Comparison of ENCODE assay signal across 27 mouse cellular contexts in genomic region chr10:13833066-13833566, GRCm38 (mm10). TPM values are rescaled to one million over a fixed set of nuclear protein-coding genes. Genes with fewer than 3 reads are reported as not detected.
DNase-seq lines count a peak whose midpoint lies in the region; ATAC-seq and TF ChIP-seq lines count a peak whose summit lies in the region.
"Had no signal": no experiment of that assay in that cellular context is flagged by ENCODE, and none has a peak within 500 bp of the region (broad histone marks: within the 10 kb centered on the region; RNA-seq: fewer than 3 reads in every experiment).

No protein-coding gene starts in this region.

- no peak for TF ChIP-seq EP300 in heart, adult 2 months (IDR thresholded peaks at IDR 0.05; ENCODE audit: insufficient read depth, low read depth, low read length)

- TF ChIP-seq POLR2A in heart, adult 2 months (IDR thresholded peaks at IDR 0.05; ENCODE audit: insufficient read depth, low read depth, low read length), result no peak
- no peak for TF ChIP-seq POLR2A in bone marrow macrophage, adult 2 months (IDR thresholded peaks at IDR 0.05; ENCODE audit: borderline replicate concordance, low read depth, low read length)
- no peak for TF ChIP-seq POLR2A in olfactory bulb, adult 2 months (IDR thresholded peaks at IDR 0.05; ENCODE audit: insufficient read depth, low read depth, low read length)

- H3K79me2 ChIP-seq in heart, adult 2 months (replicated peaks; ENCODE audit: control insufficient read depth, insufficient read depth, low read length), result no peaks in the 10 kb centered on the region

- DNase-seq in cerebellum, adult 11-12 months, result peak; percentile 13
- no peak for DNase-seq in cerebellum, adult 9-10 months
- DNase-seq in heart, adult 2 months, result no peak
- no peak for DNase-seq in spleen, adult 12 weeks (ENCODE audit: low spot score)
- DNase-seq: adrenal gland, adult 8-10 months; cerebellum, adult 11 months; cerebellum, postnatal 25 days; kidney, adult 18-20 months; kidney, postnatal 36 days; midbrain, embryonic 14.5 days; right cerebral cortex, postnatal 4 days; thymus, adult 2 months; thymus, postnatal 36 days had no signal

- TF ChIP-seq CTCF in heart, adult 2 months (IDR thresholded peaks at IDR 0.05), result no peak
- no peak for TF ChIP-seq CTCF in bone marrow macrophage, adult 2 months (IDR thresholded peaks at IDR 0.05; ENCODE audit: low read depth, low read length)
- TF ChIP-seq CTCF in olfactory bulb, adult 2 months (IDR thresholded peaks at IDR 0.05; ENCODE audit: insufficient read depth, low read depth, low read length), result no peak

- intact Hi-C loops in heart, adult 2 months (cut with DNase I), result no loop called here

- no peaks in the 10 kb centered on the region for H3K36me3 ChIP-seq in heart, adult 2 months (ENCODE audit: control insufficient read depth, insufficient read depth, low read length)
- H3K36me3 ChIP-seq in heart, embryonic 11.5 days (ENCODE audit: control insufficient read depth, insufficient read depth, low read length), result no peaks in the 10 kb centered on the region
- no peaks in the 10 kb centered on the region for H3K36me3 ChIP-seq in hindbrain, embryonic 16.5 days (ENCODE audit: control insufficient read depth, insufficient read depth, low read length)
- H3K36me3 ChIP-seq: forebrain, embryonic 15.5 days; kidney, embryonic 15.5 days; limb, embryonic 12.5 days; lung, embryonic 15.5 days had no signal

- H3K9me3 ChIP-seq in heart, embryonic 11.5 days (replicated peaks; ENCODE audit: control insufficient read depth, low read length), result no peaks in the 10 kb centered on the region
- no peaks in the 10 kb centered on the region for H3K9me3 ChIP-seq in hindbrain, embryonic 16.5 days (ENCODE audit: control insufficient read depth, low read length)
- H3K9me3 ChIP-seq: forebrain, embryonic 10.5 days; forebrain, embryonic 15.5 days; heart, embryonic 13.5 days; kidney, embryonic 15.5 days; limb, embryonic 12.5 days; lung, embryonic 15.5 days; neural tube, embryonic 12.5 days had no signal

- peaks cover 5% of the 10 kb centered on the region for H3K4me1 ChIP-seq in heart, adult 2 months (ENCODE audit: control insufficient read depth, insufficient read depth, low read length)
- H3K4me1 ChIP-seq in heart, embryonic 11.5 days (ENCODE audit: control insufficient read depth, insufficient read depth, low read length), result no peaks in the 10 kb centered on the region
- peaks cover 32% of the 10 kb centered on the region for H3K4me1 ChIP-seq in bone marrow macrophage, adult 2 months (ENCODE audit: control insufficient read depth, insufficient read depth, low read length)
- H3K4me1 ChIP-seq in olfactory bulb, adult 2 months (ENCODE audit: control insufficient read depth, insufficient read depth, low read length), result peaks cover 14% of the 10 kb centered on the region
- H3K4me1 ChIP-seq in hindbrain, embryonic 16.5 days (ENCODE audit: control insufficient read depth, insufficient read depth, low read depth, low read length), result no peaks in the 10 kb centered on the region
- H3K4me1 ChIP-seq: forebrain, embryonic 10.5 days; forebrain, embryonic 15.5 days; limb, embryonic 12.5 days; lung, embryonic 15.5 days had no signal

- no peak for ATAC-seq in heart, embryonic 11.5 days (replicated peaks; ENCODE audit: insufficient number of reproducible peaks, low FRiP score, low TSS enrichment)
- no peak for ATAC-seq in hindbrain, embryonic 16.5 days
- ATAC-seq: forebrain, embryonic 15.5 days had no signal

- no peak overlapping the region for H3K4me2 ChIP-seq in heart, embryonic 11.5 days
- no peak overlapping the region for H3K4me2 ChIP-seq in hindbrain, embryonic 16.5 days (ENCODE audit: low read length)
- H3K4me2 ChIP-seq: forebrain, embryonic 15.5 days; heart, embryonic 13.5 days; hindbrain, embryonic 14.5 days; kidney, embryonic 15.5 days; limb, embryonic 12.5 days; lung, embryonic 15.5 days; neural tube, embryonic 12.5 days had no signal

- 80% methylated on average over 12 of the region's 12 CpGs for WGBS in heart, adult 2 months
- 86% methylated on average over 12 of the region's 12 CpGs for WGBS in heart, embryonic 11.5 days (ENCODE audit: insufficient replicate concordance)
- WGBS in olfactory bulb, adult 2 months, result 68% methylated on average over 12 of the region's 12 CpGs
- WGBS in hindbrain, embryonic 16.5 days, result 88% methylated on average over 12 of the region's 12 CpGs

- no peak overlapping the region for H3K4me3 ChIP-seq in heart, adult 2 months
- H3K4me3 ChIP-seq in heart, embryonic 11.5 days (ENCODE audit: low read depth, low read length), result no peak overlapping the region
- peak overlapping the region; percentile 16 for H3K4me3 ChIP-seq in bone marrow macrophage, adult 2 months (ENCODE audit: insufficient read depth, low read length)
- H3K4me3 ChIP-seq in olfactory bulb, adult 2 months (ENCODE audit: insufficient read depth, low read depth, low read length), result no peak overlapping the region
- H3K4me3 ChIP-seq in hindbrain, embryonic 16.5 days (ENCODE audit: low read length), result no peak overlapping the region
- H3K4me3 ChIP-seq: forebrain, embryonic 10.5 days; forebrain, embryonic 15.5 days; heart, embryonic 13.5 days; kidney, embryonic 15.5 days; layer of hippocampus, adult 2 months; left cerebral cortex, adult 2 months; limb, embryonic 12.5 days; lung, embryonic 15.5 days; neural tube, embryonic 12.5 days had no signal

- H3K27me3 ChIP-seq in heart, adult 2 months (ENCODE audit: control insufficient read depth, insufficient read depth, low read length), result no peaks in the 10 kb centered on the region
- no peaks in the 10 kb centered on the region for H3K27me3 ChIP-seq in heart, embryonic 11.5 days (ENCODE audit: control insufficient read depth, insufficient read depth, low read length)
- no peaks in the 10 kb centered on the region for H3K27me3 ChIP-seq in hindbrain, embryonic 16.5 days (replicated peaks; ENCODE audit: control insufficient read depth, insufficient read depth, low read length)
- H3K27me3 ChIP-seq: forebrain, embryonic 15.5 days; heart, embryonic 13.5 days; kidney, embryonic 15.5 days; limb, embryonic 12.5 days; lung, embryonic 15.5 days; neural tube, embryonic 12.5 days had no signal

- no peak overlapping the region for H3K9ac ChIP-seq in heart, adult 2 months (ENCODE audit: low read depth, low read length)
- no peak overlapping the region for H3K9ac ChIP-seq in heart, embryonic 11.5 days (ENCODE audit: low read depth, low read length)
- no peak overlapping the region for H3K9ac ChIP-seq in hindbrain, embryonic 16.5 days (ENCODE audit: low read depth, low read length)
- H3K9ac ChIP-seq: forebrain, embryonic 15.5 days; heart, embryonic 13.5 days; hindbrain, embryonic 14.5 days; kidney, embryonic 15.5 days; limb, embryonic 12.5 days; lung, embryonic 15.5 days; neural tube, embryonic 12.5 days had no signal

- peak overlapping the region; percentile 12; the same call in 1 of the 2 replicates for H3K27ac ChIP-seq in heart, adult 2 months
- H3K27ac ChIP-seq in heart, embryonic 11.5 days (ENCODE audit: low read depth, low read length), result no peak overlapping the region
- peak overlapping the region; percentile 33 for H3K27ac ChIP-seq in bone marrow macrophage, adult 2 months (ENCODE audit: insufficient read depth, low read depth, low read length)
- peak overlapping the region; percentile 89 for H3K27ac ChIP-seq in olfactory bulb, adult 2 months (ENCODE audit: insufficient read depth, low read depth, low read length)
- no peak overlapping the region for H3K27ac ChIP-seq in hindbrain, embryonic 16.5 days (ENCODE audit: low read depth, low read length)
- H3K27ac ChIP-seq: forebrain, embryonic 10.5 days; forebrain, embryonic 15.5 days; heart, embryonic 13.5 days; hindbrain, embryonic 14.5 days; kidney, embryonic 15.5 days; layer of hippocampus, adult 2 months; left cerebral cortex, adult 2 months; limb, embryonic 12.5 days; lung, embryonic 15.5 days; neural tube, embryonic 12.5 days had no signal

RNA-seq across cellular contexts. Expression of gene Aig1, which starts 35.7 kb away (rescaled TPM):
- 10 to 100 TPM; 54.5 to 62.8 TPM for total RNA-seq in heart, adult 2 months (2021)
- 71.0 and 120 TPM in 2 replicates for polyA plus RNA-seq in heart, adult 2 months (2012; rRNA removed)
- 38.3 and 41.7 TPM in 2 replicates for polyA plus RNA-seq in heart, embryonic 11.5 days (2014; fragmentation: Nextera tagmentation; extraction: Ambion mirVana)
- polyA plus RNA-seq in bone marrow macrophage, adult 2 months (2012; ENCODE audit: insufficient read depth, insufficient read length, missing spikeins), result 9.8 and 13.2 TPM in 2 replicates
- not detected in 2 replicates for polyA plus RNA-seq in olfactory bulb, adult 2 months (2012; ENCODE audit: insufficient read depth, insufficient read length, low replicate concordance, missing spikeins)
- polyA plus RNA-seq in hindbrain, embryonic 16.5 days (2015; fragmentation: Nextera tagmentation; extraction: Ambion mirVana), result 102 and 116 TPM in 2 replicates

Comparison
In these comparisons a context has a peak if more than half of its experiments do, and no peak if none do; other contexts are left out.
1. H3K27ac ChIP-seq: peak in heart, adult 2 months (single experiment), bone marrow macrophage, adult 2 months (single experiment) and olfactory bulb, adult 2 months (single experiment); none in heart, embryonic 11.5 days (single experiment) and hindbrain, embryonic 16.5 days (single experiment).